Mouse (Mus musculus) forebrain, embryonic 15.5 days (tissue): ENCODE measurements around the gene Abca8b. TPM values are rescaled to one million over a fixed set of nuclear protein-coding genes. Genes with fewer than 3 reads are reported as not detected.
A peak's percentile ranks its signal among the peaks of the same experiment; 100 is the strongest.
"Not testable (repeated sequence)": the region's sequence is repeated elsewhere in the genome, so short reads cannot be mapped to it uniquely, and the experiment has no call there.

Source experiments
- ATAC-seq: fragments of 200-750 bp; cut with Nextera tagmentation; replicated peaks from 2 replicates; pipeline ENCODE4 v1.8.0; 2017; ENCODE audit warnings: mild to moderate bottlenecking, moderate TSS enrichment, moderate library complexity
- H3K27ac ChIP-seq: fragments of 300-500 bp; sonication (generic); replicated peaks from 2 replicates; pipeline ENCODE4 v1.5.1; 2015; ENCODE audit warnings: mild to moderate bottlenecking, inconsistent platforms
- H3K27me3 ChIP-seq: fragments of 300-500 bp; sonication (generic); 2 replicates; pipeline ENCODE4 v1.6.1; 2015; ENCODE audit warnings: inconsistent platforms
- H3K36me3 ChIP-seq: fragments of 300-500 bp; sonication (generic); 2 replicates; pipeline ENCODE4 v1.6.1; 2015; ENCODE audit warnings: mild to moderate bottlenecking, inconsistent platforms
- H3K4me1 ChIP-seq: fragments of 300-500 bp; sonication (generic); 2 replicates; pipeline ENCODE4 v1.6.1; 2015; ENCODE audit warnings: inconsistent platforms
- H3K4me2 ChIP-seq: fragments of 300-500 bp; sonication (generic); replicated peaks from 2 replicates; pipeline ENCODE4 v1.6.1; 2015; ENCODE audit warnings: mild to moderate bottlenecking, inconsistent platforms
- H3K4me3 ChIP-seq: fragments of 300-500 bp; sonication (generic); 2 replicates; pipeline ENCODE4 v1.5.1; 2015; ENCODE audit warnings: mild to moderate bottlenecking, inconsistent platforms
- H3K9ac ChIP-seq: fragments of 300-500 bp; sonication (generic); replicated peaks from 2 replicates; pipeline ENCODE4 v1.6.1; 2015; ENCODE audit warnings: mild to moderate bottlenecking, inconsistent platforms
- H3K9me3 ChIP-seq: fragments of 300-500 bp; sonication (generic); 2 replicates; pipeline ENCODE4 v1.6.1; 2016; ENCODE audit warnings: inconsistent platforms
- WGBS: fragments of 180-500 bp; shearing (Covaris S2); methylation state at CpG from one replicate; pipeline ENCODE4 v1.1.7; 2015; ENCODE audit warnings: mixed read lengths; 5-methylcytosine and 5-hydroxymethylcytosine counted together
- polyA plus RNA-seq: library from polyadenylated mRNA; unstranded; fragments of >200 nt; fragmentation: Nextera tagmentation; extraction: Ambion mirVana; gene quantifications from 2 replicates; pipeline ENCODE4 v1.2.1, GENCODE M21; 2015

Abca8b gene
- polyA plus RNA-seq, 1 experiment from 2014 or later, result 1.0 TPM

- Histone ChIP-seq H3K4me1 (peaks cover 9% of the 10 kb centered on the region; the same call in 1 of the 2 replicates), H3K9me3 (no peaks in the 10 kb centered on the region), H3K27me3 (no peaks in the 10 kb centered on the region), H3K27ac (peak overlapping the region; percentile 71), H3K4me2 (no peak overlapping the region), H3K9ac (no peak overlapping the region), H3K36me3 (no peaks in the 10 kb centered on the region), H3K4me3 (no peak overlapping the region)
- ATAC-seq, result peak; percentile 89
- WGBS, result 24% methylated on average over 4 of the region's 4 CpGs
Observed at GRCm38 (mm10) chr11:109961495-109962492, 33.9 kb downstream of the Abca8b start.

- Histone ChIP-seq H3K36me3 (no peaks in the 10 kb centered on the region), H3K4me1 (no peaks in the 10 kb centered on the region), H3K27me3 (no peaks in the 10 kb centered on the region), H3K4me3 (no peak overlapping the region), H3K9ac (no peak overlapping the region), H3K27ac (no peak overlapping the region), H3K4me2 (no peak overlapping the region), H3K9me3 (no peaks in the 10 kb centered on the region)
- WGBS, result 93% methylated on average over 1 of the region's 1 CpGs
- no peak for ATAC-seq
Observed at GRCm38 (mm10) chr11:109955185-109955584, 40.5 kb downstream of the Abca8b start.

- Histone ChIP-seq H3K27me3 (no peaks in the 10 kb centered on the region), H3K4me2 (no peak overlapping the region), H3K27ac (no peak overlapping the region), H3K36me3 (no peaks in the 10 kb centered on the region), H3K9me3 (no peaks in the 10 kb centered on the region), H3K4me3 (no peak overlapping the region), H3K4me1 (no peaks in the 10 kb centered on the region), H3K9ac (no peak overlapping the region)
- ATAC-seq, result no peak
- 92% methylated on average over 5 of the region's 5 CpGs for WGBS
Observed at GRCm38 (mm10) chr11:109936915-109937314, 58.7 kb downstream of the Abca8b start.

GRCm38 (mm10) chr11:109933207-109933606 is 62.4 kb downstream of the Abca8b start:
- H3K4me1 ChIP-seq, H3K9ac ChIP-seq, H3K27me3 ChIP-seq, ATAC-seq, H3K4me2 ChIP-seq, H3K36me3 ChIP-seq, H3K4me3 ChIP-seq, H3K9me3 ChIP-seq, H3K27ac ChIP-seq: not testable (repeated sequence)
- WGBS, result 64% methylated on average over 4 of the region's 4 CpGs

- Histone ChIP-seq H3K4me2 (no peak overlapping the region), H3K9ac (no peak overlapping the region), H3K27ac (no peak overlapping the region), H3K4me1 (no peaks in the 10 kb centered on the region), H3K36me3 (no peaks in the 10 kb centered on the region), H3K9me3 (no peaks in the 10 kb centered on the region), H3K27me3 (no peaks in the 10 kb centered on the region), H3K4me3 (no peak overlapping the region)
- ATAC-seq, result no peak
- 11% methylated on average over 2 of the region's 2 CpGs for WGBS
Observed at GRCm38 (mm10) chr11:109928489-109928888, 67.2 kb downstream of the Abca8b start.

GRCm38 (mm10) chr11:109926718-109927680 is 68.6 kb downstream of the Abca8b start:
- H3K9me3 ChIP-seq, result no peaks in the 10 kb centered on the region
- WGBS, result 67% methylated on average over 7 of the region's 7 CpGs

GRCm38 (mm10) chr11:109922236-109922635 is 73.4 kb downstream of the Abca8b start:
- Histone ChIP-seq H3K9ac (no peak overlapping the region), H3K4me1 (no peaks in the 10 kb centered on the region), H3K27me3 (no peaks in the 10 kb centered on the region), H3K4me2 (no peak overlapping the region), H3K27ac (no peak overlapping the region), H3K36me3 (no peaks in the 10 kb centered on the region), H3K9me3 (no peaks in the 10 kb centered on the region), H3K4me3 (no peak overlapping the region)
- WGBS, result 87% methylated on average over 3 of the region's 3 CpGs
- no peak for ATAC-seq

More at GRCm38 (mm10) chr11:109926718-109927680, 68.6 kb downstream of the Abca8b start:
- H3K4me2 ChIP-seq, result no peak overlapping the region
- no peaks in the 10 kb centered on the region for H3K4me1 ChIP-seq
- H3K36me3 ChIP-seq, result no peaks in the 10 kb centered on the region
- H3K27me3 ChIP-seq, result no peaks in the 10 kb centered on the region
- ATAC-seq, result no peak
- no peak overlapping the region for H3K27ac ChIP-seq
- H3K4me3 ChIP-seq, result no peak overlapping the region
- H3K9ac ChIP-seq, result no peak overlapping the region

- H3K36me3 ChIP-seq, result no peaks in the 10 kb centered on the region
- no peak overlapping the region for H3K27ac ChIP-seq
- H3K4me3 ChIP-seq, result no peak overlapping the region
- no peaks in the 10 kb centered on the region for H3K27me3 ChIP-seq
- H3K9ac ChIP-seq, result no peak overlapping the region
- H3K4me2 ChIP-seq, result no peak overlapping the region
- no peaks in the 10 kb centered on the region for H3K9me3 ChIP-seq
- 93% methylated on average over 2 of the region's 2 CpGs for WGBS
- no peaks in the 10 kb centered on the region for H3K4me1 ChIP-seq
- ATAC-seq, result no peak
Observed at GRCm38 (mm10) chr11:109919480-109919879, 76.2 kb downstream of the Abca8b start.

GRCm38 (mm10) chr11:109916654-109917053 is 79.0 kb downstream of the Abca8b start:
- Histone ChIP-seq H3K4me2 (no peak overlapping the region), H3K27me3 (no peaks in the 10 kb centered on the region), H3K9ac (no peak overlapping the region), H3K36me3 (no peaks in the 10 kb centered on the region), H3K9me3 (no peaks in the 10 kb centered on the region), H3K4me3 (no peak overlapping the region), H3K4me1 (no peaks in the 10 kb centered on the region), H3K27ac (no peak overlapping the region)
- WGBS, result 92% methylated on average over 10 of the region's 10 CpGs
- ATAC-seq, result no peak

- not testable (repeated sequence) for H3K36me3 ChIP-seq, H3K4me3 ChIP-seq, H3K27me3 ChIP-seq, ATAC-seq, H3K4me1 ChIP-seq, H3K4me2 ChIP-seq, H3K9me3 ChIP-seq, H3K9ac ChIP-seq, H3K27ac ChIP-seq
- WGBS, result 76% methylated on average over 8 of the region's 8 CpGs
Observed at GRCm38 (mm10) chr11:109913156-109913555, 82.5 kb downstream of the Abca8b start.

GRCm38 (mm10) chr11:109912118-109912517 is 83.5 kb downstream of the Abca8b start:
- H3K9me3 ChIP-seq, ATAC-seq, H3K4me2 ChIP-seq, H3K27me3 ChIP-seq, H3K9ac ChIP-seq, H3K27ac ChIP-seq, H3K36me3 ChIP-seq, H3K4me1 ChIP-seq, H3K4me3 ChIP-seq: not testable (repeated sequence)
- WGBS, result 84% methylated on average over 1 of the region's 1 CpGs

- Histone ChIP-seq H3K4me3 (no peak overlapping the region), H3K27me3 (no peaks in the 10 kb centered on the region), H3K9me3 (no peaks in the 10 kb centered on the region), H3K9ac (no peak overlapping the region), H3K4me2 (no peak overlapping the region), H3K27ac (no peak overlapping the region), H3K4me1 (no peaks in the 10 kb centered on the region), H3K36me3 (no peaks in the 10 kb centered on the region)
- WGBS, result 66% methylated on average over 2 of the region's 2 CpGs
- no peak for ATAC-seq
Observed at GRCm38 (mm10) chr11:109909801-109910200, 85.8 kb downstream of the Abca8b start.
